Mouse (Mus musculus): ENCODE data around the gene Runx2. TPM values are rescaled to one million over a fixed set of nuclear protein-coding genes. Genes with fewer than 3 reads are reported as not detected.

The Runx2 gene
- polyA plus RNA-seq, 1 experiment from 2014 or later = 0.34 TPM

DNA sequence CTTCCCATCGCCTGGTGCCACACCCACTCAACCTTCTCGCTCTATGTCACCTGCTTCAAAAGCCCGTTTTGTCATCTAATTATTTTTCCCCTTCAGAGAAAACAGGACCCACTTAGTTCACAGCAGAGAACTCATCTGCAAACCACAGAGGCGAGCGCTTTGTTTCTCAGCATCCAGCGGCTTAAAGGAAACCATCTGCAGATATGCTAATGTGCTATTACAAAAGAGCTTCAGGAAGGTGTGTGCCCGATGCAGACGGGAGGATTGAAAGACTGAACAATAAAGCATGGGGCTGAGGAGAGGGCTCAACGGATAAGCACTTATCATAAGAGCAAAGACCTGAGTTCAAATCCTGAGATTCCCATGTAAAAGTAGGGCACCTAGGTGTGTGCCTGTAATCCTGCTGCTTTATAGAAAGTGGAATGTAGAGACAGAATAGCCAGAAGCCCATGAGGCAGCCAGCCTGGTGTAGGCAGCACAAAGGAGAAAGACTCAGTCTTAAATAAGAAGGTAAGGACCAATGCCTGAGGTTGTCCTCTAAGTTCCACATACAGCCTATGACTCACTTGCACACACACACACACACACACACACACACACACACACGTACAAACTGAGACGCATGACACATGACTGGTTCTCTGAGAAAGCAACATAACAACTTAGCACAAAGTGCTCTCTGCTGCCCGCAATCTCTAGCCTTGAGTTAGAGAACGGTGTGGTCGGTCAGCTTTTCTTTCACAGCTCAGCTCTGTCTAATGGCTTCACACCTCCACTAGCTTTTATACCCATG is 111.9 kb downstream of the Runx2 start:
- DNase-seq (no peak), ATAC-seq (no peak)
- WGBS (ENCODE audit: insufficient replicate concordance) = 47% methylated on average over 14 of the region's 14 CpGs

DNA sequence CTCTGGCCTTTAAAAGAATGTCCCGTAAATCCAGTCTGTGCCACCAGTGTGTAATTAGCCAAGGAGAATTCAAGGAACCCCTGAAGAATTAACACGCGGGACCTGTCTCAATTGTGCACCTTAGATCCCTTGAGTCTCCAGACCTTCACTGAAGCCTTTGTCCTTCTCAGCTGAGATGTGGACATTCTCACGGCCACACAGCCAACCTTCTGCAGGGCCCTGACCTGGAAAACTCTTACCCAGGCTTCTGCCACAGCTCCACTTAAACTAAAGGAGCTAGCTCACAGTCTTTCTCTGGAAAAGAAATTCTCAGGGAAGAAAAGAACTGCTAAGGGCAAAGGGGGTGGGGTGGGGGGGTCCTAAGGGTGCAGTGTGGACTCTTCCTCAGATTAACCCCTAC is 113.1 kb downstream of the Runx2 start:
- Histone ChIP-seq H3K27me3 (ENCODE audit: insufficient read depth, low read length) (no peaks in the 10 kb centered on the region), H3K4me1 (ENCODE audit: insufficient read depth) (no peaks in the 10 kb centered on the region; the same call in 1 of the 2 replicates), H3K27ac (ENCODE audit: low read depth) (no peak overlapping the region), H3K9ac (replicated peaks) (no peak overlapping the region), H3K36me3 (replicated peaks; ENCODE audit: insufficient read depth, low read length) (no peaks in the 10 kb centered on the region), H3K4me3 (ENCODE audit: low read depth, low read length) (no peak overlapping the region), H3K9me3 (ENCODE audit: low read length) (no peaks in the 10 kb centered on the region), H3K4me2 (ENCODE audit: low read depth, low read length) (no peak overlapping the region)
- DNase-seq = no peak
- ATAC-seq = no peak
- no peak for TF ChIP-seq EP300 (IDR thresholded peaks at IDR 0.05; ENCODE audit: low read depth)
- no peak for TF ChIP-seq CTCF (IDR thresholded peaks at IDR 0.05; ENCODE audit: low read depth)
- 87% methylated on average over 4 of the region's 4 CpGs for WGBS (ENCODE audit: insufficient replicate concordance)

More for the DNA sequence above, 111.9 kb downstream of the Runx2 start:
- H3K9me3 ChIP-seq (ENCODE audit: low read length) = no peaks in the 10 kb centered on the region
- H3K36me3 ChIP-seq (replicated peaks; ENCODE audit: insufficient read depth, low read length) = no peaks in the 10 kb centered on the region
- H3K27me3 ChIP-seq (ENCODE audit: insufficient read depth, low read length) = no peaks in the 10 kb centered on the region
- no peak overlapping the region for H3K4me2 ChIP-seq (ENCODE audit: low read depth, low read length)
- no peak for TF ChIP-seq CTCF (IDR thresholded peaks at IDR 0.05; ENCODE audit: low read depth)
- no peak for TF ChIP-seq EP300 (IDR thresholded peaks at IDR 0.05; ENCODE audit: low read depth)
- H3K9ac ChIP-seq (replicated peaks) = no peak overlapping the region
- H3K4me1 ChIP-seq (ENCODE audit: insufficient read depth) = no peaks in the 10 kb centered on the region; the same call in 1 of the 2 replicates
- H3K4me3 ChIP-seq (ENCODE audit: low read depth, low read length) = no peak overlapping the region
- H3K27ac ChIP-seq (ENCODE audit: low read depth) = no peak overlapping the region

DNA sequence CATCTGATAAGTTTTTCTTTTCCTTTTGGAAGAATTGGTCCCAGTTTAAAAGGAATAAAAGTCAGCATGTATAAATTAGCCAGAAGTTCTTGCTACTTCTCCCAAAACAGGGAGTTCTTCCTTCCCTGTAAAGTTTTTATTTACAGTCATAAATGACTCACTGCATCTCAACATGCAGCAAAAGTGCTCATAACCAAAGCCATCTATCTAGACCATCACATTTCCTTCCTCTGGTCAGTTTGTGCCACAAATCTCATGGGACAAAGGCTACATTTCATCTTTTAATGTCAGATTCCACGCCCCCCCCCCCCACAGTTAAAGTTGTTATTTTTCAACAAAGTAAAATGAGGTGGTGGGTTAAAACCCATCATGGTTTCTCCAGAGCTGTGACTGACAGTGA is 114.3 kb downstream of the Runx2 start:
- H3K36me3 ChIP-seq (replicated peaks; ENCODE audit: insufficient read depth, low read length) = no peaks in the 10 kb centered on the region
- no peak overlapping the region for H3K27ac ChIP-seq (ENCODE audit: low read depth)
- H3K9me3 ChIP-seq (ENCODE audit: low read length) = no peaks in the 10 kb centered on the region
- WGBS (ENCODE audit: insufficient replicate concordance) = 43% methylated on average over 1 of the region's 1 CpGs
- no peaks in the 10 kb centered on the region for H3K27me3 ChIP-seq (ENCODE audit: insufficient read depth, low read length)
- H3K4me2 ChIP-seq (ENCODE audit: low read depth, low read length) = no peak overlapping the region
- H3K4me1 ChIP-seq (ENCODE audit: insufficient read depth) = no peaks in the 10 kb centered on the region; the same call in 1 of the 2 replicates
- H3K9ac ChIP-seq (replicated peaks) = no peak overlapping the region
- TF ChIP-seq EP300 (IDR thresholded peaks at IDR 0.05; ENCODE audit: low read depth) = no peak
- no peak for TF ChIP-seq CTCF (IDR thresholded peaks at IDR 0.05; ENCODE audit: low read depth)
- H3K4me3 ChIP-seq (ENCODE audit: low read depth, low read length) = no peak overlapping the region
- ATAC-seq = no peak
- no peak for DNase-seq

DNA sequence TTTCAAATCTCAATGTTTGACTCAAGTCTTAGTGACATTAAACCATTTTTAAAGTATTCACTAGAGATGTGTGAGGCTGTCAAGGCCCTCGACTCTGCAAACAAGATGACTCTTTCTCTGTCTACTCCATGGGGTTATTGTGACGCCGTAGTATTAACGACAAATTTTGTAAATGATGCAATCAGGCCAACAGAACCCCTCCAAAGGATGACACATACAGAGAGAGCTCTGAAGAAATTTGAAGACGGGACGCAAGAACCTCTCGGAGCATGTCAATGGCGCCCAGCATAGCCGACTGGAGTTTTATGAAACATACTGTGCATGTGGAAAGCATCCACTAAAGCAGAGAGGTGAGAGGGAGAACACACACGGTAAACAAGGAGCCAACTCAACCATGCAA is 117.5 kb downstream of the Runx2 start:
- H3K27ac ChIP-seq (ENCODE audit: low read depth) = no peak overlapping the region
- no peak for DNase-seq
- H3K4me2 ChIP-seq (ENCODE audit: low read depth, low read length) = no peak overlapping the region
- H3K4me1 ChIP-seq (ENCODE audit: insufficient read depth) = no peaks in the 10 kb centered on the region
- H3K36me3 ChIP-seq (replicated peaks; ENCODE audit: insufficient read depth, low read length) = no peaks in the 10 kb centered on the region
- no peak for ATAC-seq
- no peaks in the 10 kb centered on the region for H3K9me3 ChIP-seq (ENCODE audit: low read length)
- WGBS (ENCODE audit: insufficient replicate concordance) = 75% methylated on average over 10 of the region's 10 CpGs
- H3K27me3 ChIP-seq (ENCODE audit: insufficient read depth, low read length) = no peaks in the 10 kb centered on the region
- TF ChIP-seq CTCF (IDR thresholded peaks at IDR 0.05; ENCODE audit: low read depth) (no peak), EP300 (IDR thresholded peaks at IDR 0.05; ENCODE audit: low read depth) (no peak)
- no peak overlapping the region for H3K4me3 ChIP-seq (ENCODE audit: low read depth, low read length)
- no peak overlapping the region for H3K9ac ChIP-seq (replicated peaks)

DNA sequence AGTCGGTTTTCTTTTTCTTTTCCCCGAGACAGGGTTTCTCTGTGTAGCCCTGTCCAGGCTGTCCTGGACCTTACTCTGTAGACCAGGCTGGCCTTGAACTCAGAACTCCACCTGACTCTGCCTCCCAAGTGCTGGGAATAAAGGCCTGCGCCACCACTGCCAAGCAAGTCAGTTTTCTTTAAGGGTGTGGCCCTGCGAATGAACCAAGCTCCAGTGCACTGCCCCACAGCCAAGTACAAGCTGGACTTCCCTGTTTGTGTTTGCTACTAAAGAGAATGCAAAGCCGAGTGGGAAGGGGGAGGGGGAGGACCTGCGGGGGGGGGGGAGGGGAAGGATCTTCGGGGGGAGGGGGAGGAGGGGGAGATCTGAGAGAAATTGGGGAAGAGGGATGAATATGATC is 121.0 kb downstream of the Runx2 start:
- Histone ChIP-seq H3K27me3 (ENCODE audit: insufficient read depth, low read length) (no peaks in the 10 kb centered on the region), H3K36me3 (replicated peaks; ENCODE audit: insufficient read depth, low read length) (no peaks in the 10 kb centered on the region), H3K9me3 (ENCODE audit: low read length) (no peaks in the 10 kb centered on the region), H3K4me1 (ENCODE audit: insufficient read depth) (peaks cover 6% of the 10 kb centered on the region; the same call in 1 of the 2 replicates), H3K27ac (ENCODE audit: low read depth) (no peak overlapping the region), H3K4me2 (ENCODE audit: low read depth, low read length) (no peak overlapping the region), H3K4me3 (ENCODE audit: low read depth, low read length) (no peak overlapping the region), H3K9ac (replicated peaks) (no peak overlapping the region)
- TF ChIP-seq CTCF (IDR thresholded peaks at IDR 0.05; ENCODE audit: low read depth) (no peak), EP300 (IDR thresholded peaks at IDR 0.05; ENCODE audit: low read depth) (no peak)
- no peak for DNase-seq
- WGBS (ENCODE audit: insufficient replicate concordance) = 59% methylated on average over 7 of the region's 7 CpGs
- no peak for ATAC-seq

DNA sequence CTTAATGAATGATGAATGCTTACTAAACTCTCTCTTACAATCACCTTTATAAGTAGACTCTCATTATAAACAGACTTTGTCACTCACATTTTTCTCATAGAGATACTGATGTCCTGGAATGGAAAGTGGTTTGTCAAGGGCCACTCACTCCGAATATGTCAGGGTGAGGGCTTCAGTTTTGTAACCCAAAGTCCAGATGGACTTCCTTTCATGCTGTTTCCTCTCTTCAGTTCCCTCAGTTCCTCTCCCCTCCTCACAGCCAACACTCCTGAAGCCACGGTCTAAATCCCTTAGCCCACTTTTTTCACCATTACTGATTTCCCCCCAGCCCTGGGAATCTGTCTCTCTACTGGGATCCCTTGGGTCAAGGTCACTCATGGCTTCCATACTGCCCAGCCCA is 123.1 kb downstream of the Runx2 start:
- Histone ChIP-seq H3K4me1 (ENCODE audit: insufficient read depth) (peaks cover 6% of the 10 kb centered on the region; the same call in 1 of the 2 replicates), H3K4me2 (ENCODE audit: low read depth, low read length) (no peak overlapping the region), H3K9ac (replicated peaks) (no peak overlapping the region), H3K4me3 (ENCODE audit: low read depth, low read length) (no peak overlapping the region), H3K27me3 (ENCODE audit: insufficient read depth, low read length) (no peaks in the 10 kb centered on the region), H3K36me3 (replicated peaks; ENCODE audit: insufficient read depth, low read length) (no peaks in the 10 kb centered on the region), H3K27ac (ENCODE audit: low read depth) (no peak overlapping the region), H3K9me3 (ENCODE audit: low read length) (no peaks in the 10 kb centered on the region)
- ATAC-seq (no peak), DNase-seq (no peak)
- 30% methylated on average over 2 of the region's 2 CpGs for WGBS (ENCODE audit: insufficient replicate concordance)
- TF ChIP-seq EP300 (IDR thresholded peaks at IDR 0.05; ENCODE audit: low read depth) (no peak), CTCF (IDR thresholded peaks at IDR 0.05; ENCODE audit: low read depth) (no peak)
